Mouse (Mus musculus): ENCODE measurements around the gene Nfx1. TPM values are rescaled to one million over a fixed set of nuclear protein-coding genes. Genes with fewer than 3 reads are reported as not detected.
A peak's percentile ranks its signal among the peaks of the same experiment; 100 is the strongest.

The Nfx1 gene
- total and polyA plus RNA-seq, 2 experiments from 2014 or later: 63.1 to 76.3 TPM

- Histone ChIP-seq H3K27ac (ENCODE audit: low read depth, low read length) (no peak overlapping the region), H3K9ac (replicated peaks; ENCODE audit: low read length, poor library complexity, severe bottlenecking) (no peak overlapping the region), H3K4me2 (ENCODE audit: low read depth, low read length, poor library complexity, severe bottlenecking) (no peak overlapping the region), H3K9me3 (ENCODE audit: low read length) (no peaks in the 10 kb centered on the region), H3K4me1 (ENCODE audit: insufficient read depth, low read length) (no peaks in the 10 kb centered on the region), H3K36me3 (ENCODE audit: insufficient read depth, low read length) (peaks cover 30% of the 10 kb centered on the region), H3K4me3 (ENCODE audit: low read depth, low read length) (no peak overlapping the region), H3K27me3 (ENCODE audit: insufficient read depth, low read length) (no peaks in the 10 kb centered on the region)
- 87% methylated on average over 4 of the region's 4 CpGs for WGBS
- ATAC-seq (ENCODE audit: low FRiP score): no peak
- peak; percentile 28 for TF ChIP-seq CTCF (IDR thresholded peaks at IDR 0.05)
- DNase-seq (ENCODE audit: low spot score): no peak
Measured at GRCm38 (mm10) chr4:41028272-41028671, 57.6 kb downstream of the Nfx1 start.

GRCm38 (mm10) chr4:41029372-41029771 is 58.7 kb downstream of the Nfx1 start:
- WGBS: 91% methylated on average over 5 of the region's 5 CpGs
- ATAC-seq (ENCODE audit: low FRiP score): no peak

GRCm38 (mm10) chr4:41031242-41031641 is 60.5 kb downstream of the Nfx1 start:
- WGBS: 84% methylated on average over 3 of the region's 3 CpGs
- ATAC-seq (ENCODE audit: low FRiP score): no peak
- H3K9me3 ChIP-seq (ENCODE audit: low read length): no peaks in the 10 kb centered on the region
- H3K4me2 ChIP-seq (ENCODE audit: low read depth, low read length, poor library complexity, severe bottlenecking): no peak overlapping the region
- TF ChIP-seq CTCF (IDR thresholded peaks at IDR 0.05): no peak
- no peak for DNase-seq (ENCODE audit: low spot score)
- no peaks in the 10 kb centered on the region for H3K27me3 ChIP-seq (ENCODE audit: insufficient read depth, low read length)
- no peak overlapping the region for H3K27ac ChIP-seq (ENCODE audit: low read depth, low read length)
- H3K36me3 ChIP-seq (ENCODE audit: insufficient read depth, low read length): 0 out of 2 replicates have a peak, but pooled peaks cover 8% of the 10 kb centered on the region
- no peak overlapping the region for H3K4me3 ChIP-seq (ENCODE audit: low read depth, low read length)
- H3K4me1 ChIP-seq (ENCODE audit: insufficient read depth, low read length): no peaks in the 10 kb centered on the region
- H3K9ac ChIP-seq (replicated peaks; ENCODE audit: low read length, poor library complexity, severe bottlenecking): no peak overlapping the region

More at GRCm38 (mm10) chr4:41029372-41029771, 58.7 kb downstream of the Nfx1 start:
- H3K9ac ChIP-seq (replicated peaks; ENCODE audit: low read length, poor library complexity, severe bottlenecking): no peak overlapping the region
- H3K4me1 ChIP-seq (ENCODE audit: insufficient read depth, low read length): no peaks in the 10 kb centered on the region
- TF ChIP-seq CTCF (IDR thresholded peaks at IDR 0.05): no peak
- no peak overlapping the region for H3K4me3 ChIP-seq (ENCODE audit: low read depth, low read length)
- no peak for DNase-seq (ENCODE audit: low spot score)
- no peak overlapping the region for H3K27ac ChIP-seq (ENCODE audit: low read depth, low read length)
- H3K36me3 ChIP-seq (ENCODE audit: insufficient read depth, low read length): peaks cover 19% of the 10 kb centered on the region
- H3K4me2 ChIP-seq (ENCODE audit: low read depth, low read length, poor library complexity, severe bottlenecking): no peak overlapping the region
- no peaks in the 10 kb centered on the region for H3K27me3 ChIP-seq (ENCODE audit: insufficient read depth, low read length)
- H3K9me3 ChIP-seq (ENCODE audit: low read length): no peaks in the 10 kb centered on the region

- WGBS: 59% methylated on average over 3 of the region's 3 CpGs
- DNase-seq (ENCODE audit: low spot score) (no peak), ATAC-seq (ENCODE audit: low FRiP score) (no peak)
- Histone ChIP-seq H3K9me3 (ENCODE audit: low read length) (no peaks in the 10 kb centered on the region), H3K27me3 (ENCODE audit: insufficient read depth, low read length) (no peaks in the 10 kb centered on the region), H3K9ac (replicated peaks; ENCODE audit: low read length, poor library complexity, severe bottlenecking) (no peak overlapping the region), H3K4me1 (ENCODE audit: insufficient read depth, low read length) (no peaks in the 10 kb centered on the region), H3K36me3 (ENCODE audit: insufficient read depth, low read length) (no peaks in the 10 kb centered on the region), H3K4me2 (ENCODE audit: low read depth, low read length, poor library complexity, severe bottlenecking) (no peak overlapping the region), H3K4me3 (ENCODE audit: low read depth, low read length) (no peak overlapping the region), H3K27ac (ENCODE audit: low read depth, low read length) (no peak overlapping the region)
- no peak for TF ChIP-seq CTCF (IDR thresholded peaks at IDR 0.05)
Measured at GRCm38 (mm10) chr4:41037942-41038341, 67.2 kb downstream of the Nfx1 start.

GRCm38 (mm10) chr4:41040983-41041382 is 70.3 kb downstream of the Nfx1 start:
- H3K27ac ChIP-seq (ENCODE audit: low read depth, low read length): no peak overlapping the region
- H3K9ac ChIP-seq (replicated peaks; ENCODE audit: low read length, poor library complexity, severe bottlenecking): no peak overlapping the region
- no peak for TF ChIP-seq CTCF (IDR thresholded peaks at IDR 0.05)
- H3K4me2 ChIP-seq (ENCODE audit: low read depth, low read length, poor library complexity, severe bottlenecking): no peak overlapping the region
- H3K9me3 ChIP-seq (ENCODE audit: low read length): no peaks in the 10 kb centered on the region
- no peaks in the 10 kb centered on the region for H3K36me3 ChIP-seq (ENCODE audit: insufficient read depth, low read length)
- 74% methylated on average over 7 of the region's 7 CpGs for WGBS
- no peak overlapping the region for H3K4me3 ChIP-seq (ENCODE audit: low read depth, low read length)
- no peak for DNase-seq (ENCODE audit: low spot score)
- no peaks in the 10 kb centered on the region for H3K4me1 ChIP-seq (ENCODE audit: insufficient read depth, low read length)
- no peak for ATAC-seq (ENCODE audit: low FRiP score)
- no peaks in the 10 kb centered on the region for H3K27me3 ChIP-seq (ENCODE audit: insufficient read depth, low read length)

- Histone ChIP-seq H3K4me3 (ENCODE audit: low read depth, low read length) (no peak overlapping the region), H3K9ac (replicated peaks; ENCODE audit: low read length, poor library complexity, severe bottlenecking) (no peak overlapping the region), H3K4me2 (ENCODE audit: low read depth, low read length, poor library complexity, severe bottlenecking) (no peak overlapping the region), H3K27ac (ENCODE audit: low read depth, low read length) (no peak overlapping the region), H3K27me3 (ENCODE audit: insufficient read depth, low read length) (no peaks in the 10 kb centered on the region), H3K9me3 (ENCODE audit: low read length) (no peaks in the 10 kb centered on the region), H3K36me3 (ENCODE audit: insufficient read depth, low read length) (no peaks in the 10 kb centered on the region), H3K4me1 (ENCODE audit: insufficient read depth, low read length) (no peaks in the 10 kb centered on the region)
- ATAC-seq (ENCODE audit: low FRiP score): no peak
- TF ChIP-seq CTCF (IDR thresholded peaks at IDR 0.05): no peak
- DNase-seq (ENCODE audit: low spot score): no peak
- 85% methylated on average over 12 of the region's 12 CpGs for WGBS
Measured at GRCm38 (mm10) chr4:41042880-41043279, 72.2 kb downstream of the Nfx1 start.

All from midbrain, postnatal 0 days (tissue).